Mouse (Mus musculus) testis, adult 2 months (tissue): ENCODE data around the gene Camta2. TPM values are rescaled to one million over a fixed set of nuclear protein-coding genes. Genes with fewer than 3 reads are reported as not detected.

Experiments used
- H3K27ac ChIP-seq: fragments of 200-500 bp; 2 replicates; pipeline ENCODE4 v1.5.1; 2012; ENCODE audit warnings: low read depth, low read length; ENCODE audit not compliant: control insufficient read depth, insufficient read depth
- H3K27me3 ChIP-seq: fragments of 200-500 bp; 2 replicates; pipeline ENCODE4 v1.6.1; 2012; ENCODE audit warnings: mild to moderate bottlenecking, low read length, moderate library complexity; ENCODE audit not compliant: control insufficient read depth, insufficient read depth
- H3K36me3 ChIP-seq: fragments of 200-500 bp; 2 replicates; pipeline ENCODE4 v1.6.1; 2012; ENCODE audit warnings: mild to moderate bottlenecking, low read length; ENCODE audit not compliant: control insufficient read depth, insufficient read depth
- H3K4me1 ChIP-seq: fragments of 200-500 bp; 2 replicates; pipeline ENCODE4 v1.6.1; 2012; ENCODE audit warnings: low read length; ENCODE audit not compliant: control insufficient read depth, insufficient read depth
- H3K4me3 ChIP-seq: fragments of 200-500 bp; 2 replicates; pipeline ENCODE4 v1.5.1; 2012; ENCODE audit warnings: low read depth, mild to moderate bottlenecking, low read length, moderate library complexity, mixed read lengths; ENCODE audit not compliant: control insufficient read depth
- CTCF ChIP-seq: fragments of 200-500 bp; IDR thresholded peaks from 2 replicates; pipeline ENCODE4 v1.5.1; 2012; ENCODE audit warnings: low read depth, mild to moderate bottlenecking, inconsistent platforms, low read length, moderate library complexity; ENCODE audit not compliant: control insufficient read depth, insufficient read depth, insufficient replicate concordance
- POLR2A ChIP-seq: fragments of 200-500 bp; IDR thresholded peaks from 2 replicates; pipeline ENCODE4 v1.6.1; 2012; ENCODE audit warnings: low read depth, mild to moderate bottlenecking, inconsistent platforms, low read length, moderate library complexity; ENCODE audit not compliant: control insufficient read depth
- polyA plus RNA-seq: library from polyadenylated mRNA; depleted of rRNA; stranded (reverse); fragments of >200 nt; gene quantifications from 2 replicates; pipeline ENCODE4 v1.2.3, GENCODE M21; 2012

The Camta2 gene
- polyA plus RNA-seq, 1 experiment, result 10.3 TPM

GRCm38 (mm10) chr11:70669582-70670345 is 18.1 kb downstream of the Camta2 start:
- TF ChIP-seq CTCF (no peak), POLR2A (no peak)
- no peaks in the 10 kb centered on the region for H3K36me3 ChIP-seq
- peak overlapping the region; percentile 96 for H3K27ac ChIP-seq

GRCm38 (mm10) chr11:70668771-70669505 is 19.0 kb downstream of the Camta2 start, which contains the start of gene Spag7:
Spag7 (minus strand) TSS chr11:70669416.
- Histone ChIP-seq H3K4me1 (peaks cover 18% of the 10 kb centered on the region), H3K27me3 (no peaks in the 10 kb centered on the region), H3K27ac (peak within 1 kb of the TSS; percentile 96), H3K36me3 (no peaks in the 10 kb centered on the region; the same call in 1 of the 2 replicates), H3K4me3 (peak within 1 kb of the TSS; percentile 95)
- TF ChIP-seq POLR2A, result peak; percentile 74; the same call in 1 of the 2 replicates
- TF ChIP-seq CTCF, result no peak

More at GRCm38 (mm10) chr11:70669582-70670345, 18.1 kb downstream of the Camta2 start:
- H3K27me3 ChIP-seq, result no peaks in the 10 kb centered on the region
- H3K4me1 ChIP-seq, result peaks cover 21% of the 10 kb centered on the region
- H3K4me3 ChIP-seq, result peak overlapping the region; percentile 95

GRCm38 (mm10) chr11:70668335-70668770 is 19.6 kb downstream of the Camta2 start:
- H3K27me3 ChIP-seq, result no peaks in the 10 kb centered on the region
- no peaks in the 10 kb centered on the region; the same call in 1 of the 2 replicates for H3K36me3 ChIP-seq
- H3K27ac ChIP-seq, result peak overlapping the region; percentile 96
- TF ChIP-seq CTCF (no peak), POLR2A (0 out of 2 replicates have a peak, but pooled peaks have one; percentile 5)
- peak overlapping the region; percentile 95 for H3K4me3 ChIP-seq
- H3K4me1 ChIP-seq, result peaks cover 16% of the 10 kb centered on the region

GRCm38 (mm10) chr11:70667271-70668150 is 20.4 kb downstream of the Camta2 start:
- no peaks in the 10 kb centered on the region for H3K27me3 ChIP-seq
- H3K36me3 ChIP-seq, result no peaks in the 10 kb centered on the region; the same call in 1 of the 2 replicates
- TF ChIP-seq POLR2A (no peak), CTCF (no peak)
- peaks cover 16% of the 10 kb centered on the region for H3K4me1 ChIP-seq
- no peak overlapping the region for H3K27ac ChIP-seq
- peak overlapping the region; percentile 3; the same call in 1 of the 2 replicates for H3K4me3 ChIP-seq

- H3K36me3 ChIP-seq, result no peaks in the 10 kb centered on the region; the same call in 1 of the 2 replicates
- no peak overlapping the region for H3K4me3 ChIP-seq
- H3K4me1 ChIP-seq, result peaks cover 16% of the 10 kb centered on the region
- TF ChIP-seq POLR2A (no peak), CTCF (no peak)
- H3K27ac ChIP-seq, result no peak overlapping the region
- no peaks in the 10 kb centered on the region for H3K27me3 ChIP-seq
These were observed 21.2 kb downstream of the Camta2 start for GRCm38 (mm10) chr11:70666687-70667086.

- H3K27ac ChIP-seq, result no peak overlapping the region
- H3K27me3 ChIP-seq, result no peaks in the 10 kb centered on the region
- H3K4me3 ChIP-seq, result no peak overlapping the region
- no peaks in the 10 kb centered on the region; the same call in none of the 2 replicates for H3K36me3 ChIP-seq
- peaks cover 7% of the 10 kb centered on the region for H3K4me1 ChIP-seq
- TF ChIP-seq POLR2A (no peak), CTCF (no peak)
These were observed 23.2 kb downstream of the Camta2 start for GRCm38 (mm10) chr11:70664741-70665140.
